Mouse (Mus musculus): ENCODE measurements around the gene Zmym4.

The Zmym4 gene

GRCm38 (mm10) chr4:126943421-126943820 is 24.5 kb downstream of the Zmym4 start:
- DNase-seq (ENCODE audit: extremely low spot score, low spot score) = no peak

- no peak for DNase-seq (ENCODE audit: extremely low spot score, low spot score)
Measured at GRCm38 (mm10) chr4:126942846-126943245, 25.1 kb downstream of the Zmym4 start.

GRCm38 (mm10) chr4:126927701-126928100 is 40.2 kb downstream of the Zmym4 start:
- DNase-seq (ENCODE audit: extremely low spot score, low spot score) = no peak

- no peak for DNase-seq (ENCODE audit: extremely low spot score, low spot score)
Measured at GRCm38 (mm10) chr4:126889879-126890278, 78.1 kb downstream of the Zmym4 start.

DNA sequence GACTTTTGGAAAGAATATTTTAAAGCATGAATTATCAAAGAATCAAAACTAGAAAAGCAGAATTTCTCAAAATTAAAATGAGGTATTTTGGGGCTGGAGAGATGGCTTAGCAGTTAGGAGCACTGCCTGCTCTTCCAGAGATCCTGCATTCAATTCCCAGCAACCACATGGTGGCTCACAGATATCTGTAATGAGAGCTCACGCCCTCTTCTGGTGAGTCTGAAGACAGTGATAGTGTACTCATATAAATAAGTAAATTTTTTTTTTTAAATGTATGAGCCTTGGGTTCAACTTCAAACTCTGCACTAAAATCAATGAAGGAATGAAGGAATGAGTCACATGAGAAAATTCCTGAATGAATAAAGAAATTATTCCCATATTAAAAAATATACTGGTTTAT is 82.0 kb downstream of the Zmym4 start:
- no peak for DNase-seq (ENCODE audit: extremely low spot score, low spot score)

- DNase-seq (ENCODE audit: extremely low spot score, low spot score) = no peak
Measured at GRCm38 (mm10) chr4:126883602-126884001, 84.3 kb downstream of the Zmym4 start.

DNA sequence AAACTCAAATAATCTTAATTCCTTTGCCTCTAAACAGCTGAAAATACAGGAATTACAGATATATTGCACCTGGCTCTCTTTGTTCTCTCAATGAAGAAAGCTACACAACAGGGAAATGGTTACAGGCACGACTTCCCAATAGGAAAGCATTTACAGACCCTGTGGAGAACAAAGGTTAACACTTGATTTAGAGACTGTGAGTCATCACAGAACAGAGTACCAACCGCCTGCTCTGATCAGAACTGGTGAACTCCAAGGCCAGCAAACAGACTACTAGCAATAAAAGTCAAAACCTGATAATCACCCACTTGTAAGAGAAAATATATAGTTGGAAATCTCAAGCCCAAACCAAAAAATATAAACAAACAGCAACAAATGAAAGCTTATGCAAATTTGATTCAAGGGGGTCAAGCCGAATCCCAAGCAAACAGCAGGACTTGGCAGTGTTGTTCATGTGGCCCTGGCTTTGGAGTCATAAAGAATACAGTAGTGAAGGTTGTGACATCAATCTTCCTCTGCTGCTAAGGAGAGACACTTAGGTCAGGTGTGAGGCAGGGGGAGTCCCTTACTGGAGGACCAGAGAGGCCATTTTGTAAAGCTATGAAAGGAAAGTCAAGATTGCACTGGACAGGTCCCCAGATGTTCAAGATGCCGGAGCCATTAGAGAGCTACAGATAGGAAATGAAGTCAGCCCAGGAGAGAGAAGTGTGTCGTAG is 88.2 kb downstream of the Zmym4 start:
- no peak for DNase-seq (ENCODE audit: extremely low spot score, low spot score)

- DNase-seq (ENCODE audit: extremely low spot score, low spot score) = no peak
Measured at GRCm38 (mm10) chr4:126872717-126873116, 95.2 kb downstream of the Zmym4 start.

DNA sequence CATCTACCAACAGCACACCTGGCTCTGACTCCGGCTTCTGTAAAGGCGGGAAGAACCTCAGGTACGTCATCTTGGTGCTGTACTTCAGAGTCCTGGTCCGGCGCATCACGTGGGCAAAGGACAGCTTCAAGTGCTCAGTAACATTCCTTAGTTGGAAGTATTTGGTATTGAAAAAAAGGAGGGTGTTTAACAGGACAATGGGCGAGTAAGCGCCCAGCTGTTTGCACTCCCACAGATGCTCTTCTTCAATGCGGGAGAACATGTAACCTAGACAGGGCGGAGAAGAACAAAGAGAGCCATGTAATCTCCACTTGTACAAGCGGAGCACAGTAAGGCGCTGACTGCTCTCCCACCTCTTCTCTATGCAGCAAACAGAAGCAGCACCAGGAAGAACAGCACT is 99.2 kb downstream of the Zmym4 start:
- no peak for DNase-seq (ENCODE audit: extremely low spot score, low spot score)

GRCm38 (mm10) chr4:126861514-126862266 is 106.2 kb downstream of the Zmym4 start:
- DNase-seq (ENCODE audit: extremely low spot score, low spot score) = no peak

DNA sequence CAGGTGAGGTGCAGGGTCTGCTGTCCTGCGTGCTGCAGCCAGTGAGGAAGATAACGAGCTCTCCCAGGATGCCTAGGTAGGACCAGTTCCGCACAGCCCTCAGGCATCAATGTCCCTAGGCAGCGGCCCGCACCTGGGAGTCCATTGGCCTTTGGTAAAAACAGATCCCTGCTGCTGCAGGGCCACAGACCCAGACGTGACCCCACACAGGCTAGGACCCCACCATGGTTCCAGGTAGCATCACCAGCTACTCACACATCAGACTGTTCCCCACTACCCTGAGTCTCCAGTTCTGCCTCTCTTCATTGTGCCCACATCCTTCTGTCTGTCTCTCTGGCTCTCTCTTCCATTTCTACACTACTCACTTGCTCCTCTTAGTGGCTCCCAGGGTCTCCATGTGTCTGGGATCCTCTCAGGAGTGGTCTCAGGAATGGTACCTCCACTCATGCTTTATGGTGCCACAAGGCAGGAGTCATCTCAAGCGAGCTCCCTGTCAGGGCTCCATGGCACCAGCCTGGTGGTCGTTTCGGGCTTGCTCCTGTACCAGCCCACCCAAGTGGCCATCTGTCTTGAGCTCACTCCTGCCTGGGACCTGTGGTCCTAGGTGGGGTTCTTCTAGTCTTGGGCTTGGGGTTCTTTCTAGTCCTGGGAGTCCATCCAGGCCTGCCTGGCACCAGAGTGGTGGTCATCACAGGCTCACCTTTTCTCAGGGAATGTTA is 107.5 kb downstream of the Zmym4 start:
- no peak for DNase-seq (ENCODE audit: extremely low spot score, low spot score)

- DNase-seq (ENCODE audit: extremely low spot score, low spot score) = no peak
Measured at GRCm38 (mm10) chr4:126852971-126853370, 115.0 kb downstream of the Zmym4 start.

DNA sequence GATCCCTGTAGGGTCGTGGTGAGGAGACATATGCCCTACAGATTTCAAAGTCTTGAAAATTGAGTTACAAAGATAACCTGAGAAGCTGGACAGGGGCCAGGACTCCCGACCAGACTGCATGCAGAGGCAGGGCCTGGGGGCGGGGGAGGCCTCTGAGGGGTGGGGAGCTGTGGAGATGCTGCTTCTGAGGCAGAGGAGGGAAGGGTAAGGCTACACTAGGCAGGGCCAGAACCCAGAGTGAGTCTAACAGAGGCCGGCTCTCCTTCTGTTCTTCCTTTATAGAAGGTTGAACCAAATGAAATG is 117.2 kb downstream of the Zmym4 start:
- no peak for DNase-seq (ENCODE audit: extremely low spot score, low spot score)

DNA sequence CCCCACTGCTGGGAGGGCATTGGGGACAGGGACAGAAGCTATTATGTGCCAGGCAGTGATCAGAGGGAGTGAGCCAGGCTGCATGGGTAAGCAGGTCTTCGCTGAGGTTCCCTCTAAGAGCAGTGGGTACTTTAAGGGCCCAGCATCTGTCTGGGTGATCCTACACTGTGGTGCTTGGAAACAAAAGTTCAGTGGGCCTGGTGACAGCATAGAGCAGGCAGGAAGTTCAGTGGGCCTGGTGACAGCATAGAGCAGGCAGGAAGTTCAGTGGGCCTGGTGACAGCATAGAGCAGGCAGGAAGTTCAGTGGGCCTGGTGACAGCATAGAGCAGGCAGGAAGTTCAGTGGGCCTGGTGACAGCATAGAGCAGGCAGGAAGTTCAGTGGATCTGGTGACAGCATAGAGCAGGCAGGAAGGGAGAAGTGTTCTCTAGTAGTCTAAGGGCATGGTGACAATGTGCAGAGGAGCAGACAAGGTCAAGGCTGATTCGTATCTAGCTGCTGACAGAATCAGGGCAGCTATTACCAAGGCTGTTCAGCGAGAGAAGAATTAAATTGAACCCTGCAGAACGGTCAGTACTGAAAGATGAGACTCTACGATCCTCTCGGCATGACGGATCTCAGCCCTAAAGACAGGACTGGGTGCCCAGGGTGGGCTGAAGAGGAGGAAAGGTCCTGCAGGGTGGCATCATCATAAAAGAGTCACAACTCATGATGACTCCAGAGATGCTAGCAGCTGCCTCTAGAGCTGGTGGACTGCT is 117.7 kb downstream of the Zmym4 start:
- DNase-seq (ENCODE audit: extremely low spot score, low spot score) = no peak

GRCm38 (mm10) chr4:126846971-126847370 is 121.0 kb downstream of the Zmym4 start:
- DNase-seq (ENCODE audit: extremely low spot score, low spot score) = no peak

DNA sequence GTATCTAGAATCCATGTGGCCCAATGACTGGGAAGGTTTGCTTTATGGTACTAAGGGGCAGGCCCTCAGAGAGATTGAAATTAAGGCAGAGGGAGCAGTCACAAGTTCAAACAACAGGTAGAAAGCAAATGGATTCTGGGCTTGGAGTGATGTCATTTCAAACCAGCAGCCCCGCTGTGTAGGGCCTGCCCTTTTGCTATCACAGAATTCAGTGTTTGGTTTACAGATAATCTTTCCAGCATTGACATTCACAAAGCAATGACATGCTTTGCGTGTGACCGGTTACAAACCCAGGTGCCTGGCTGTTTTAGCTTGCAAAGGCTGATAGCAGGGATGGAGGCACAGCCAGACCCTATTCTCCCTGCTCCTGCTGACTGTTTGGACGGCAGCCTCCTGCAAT is 122.3 kb downstream of the Zmym4 start:
- no peak for DNase-seq (ENCODE audit: extremely low spot score, low spot score)

DNA sequence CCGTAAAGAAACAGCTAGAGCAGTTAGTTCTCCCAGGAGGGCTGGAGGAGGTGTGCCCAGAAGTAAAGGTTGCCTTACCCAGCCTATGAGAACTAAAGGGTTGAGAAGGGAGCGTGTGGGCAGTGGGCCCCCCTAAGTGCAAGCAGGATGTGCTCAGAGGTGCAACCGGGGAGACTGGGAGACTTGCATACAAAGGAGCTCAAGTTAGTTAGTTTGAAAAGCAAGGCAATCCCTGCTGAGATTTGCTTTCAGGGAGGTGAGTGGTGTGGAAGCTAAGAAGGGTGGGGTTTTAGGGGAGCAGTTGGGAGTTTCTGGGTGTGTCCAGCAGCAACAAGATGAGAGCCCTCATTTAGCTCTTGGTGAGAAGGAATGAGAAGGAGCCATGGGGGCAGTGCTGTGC is 125.0 kb downstream of the Zmym4 start:
- DNase-seq (ENCODE audit: extremely low spot score, low spot score) = no peak

DNA sequence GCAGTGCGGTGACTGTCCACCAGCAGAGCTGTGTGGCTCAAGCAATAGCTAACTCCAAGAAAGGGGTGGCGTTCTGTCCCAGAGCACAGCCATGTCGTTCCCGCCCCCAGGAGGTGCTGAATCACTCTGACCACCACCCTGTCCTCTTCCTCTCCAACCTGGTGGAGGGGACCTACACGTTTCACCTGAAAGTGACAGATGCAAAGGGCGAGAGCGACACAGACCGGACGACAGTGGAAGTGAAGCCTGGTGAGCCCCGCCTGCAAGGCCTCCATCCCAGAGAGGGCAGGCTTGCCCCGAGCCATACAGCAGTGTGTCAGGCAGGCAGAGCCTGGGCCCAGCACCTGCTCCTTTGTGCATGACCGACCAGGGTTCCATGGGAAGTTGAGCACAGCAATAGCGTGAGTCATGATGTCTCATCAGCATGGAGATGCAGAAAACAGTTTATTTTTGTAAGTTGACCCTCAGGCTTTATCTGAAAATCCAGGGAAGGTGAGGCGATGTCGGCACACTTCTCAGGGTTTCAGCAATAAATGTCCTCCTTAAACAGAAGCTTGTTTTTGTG is 126.9 kb downstream of the Zmym4 start:
- DNase-seq (ENCODE audit: extremely low spot score, low spot score) = no peak

DNA sequence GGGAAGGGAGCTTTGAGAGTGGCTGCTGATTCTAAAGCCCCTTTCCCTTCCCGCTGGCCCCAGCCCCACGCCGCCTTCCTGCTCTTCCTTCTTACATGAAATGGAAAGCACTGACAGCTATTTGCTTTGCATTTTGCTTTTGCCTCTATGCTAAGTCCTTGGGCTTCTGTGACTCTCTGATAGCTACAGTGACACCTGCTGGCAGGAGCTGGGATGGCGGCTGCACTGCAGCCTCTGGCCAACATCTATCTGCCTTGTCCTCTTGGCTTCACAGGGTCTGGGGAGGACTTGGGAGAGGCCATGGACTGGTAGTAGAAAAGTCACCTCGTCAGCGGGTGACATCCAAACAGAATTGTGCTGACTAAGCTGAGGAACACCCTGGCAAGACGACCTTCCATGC is 128.1 kb downstream of the Zmym4 start:
- peak; percentile 86 for DNase-seq (ENCODE audit: extremely low spot score, low spot score)

DNA sequence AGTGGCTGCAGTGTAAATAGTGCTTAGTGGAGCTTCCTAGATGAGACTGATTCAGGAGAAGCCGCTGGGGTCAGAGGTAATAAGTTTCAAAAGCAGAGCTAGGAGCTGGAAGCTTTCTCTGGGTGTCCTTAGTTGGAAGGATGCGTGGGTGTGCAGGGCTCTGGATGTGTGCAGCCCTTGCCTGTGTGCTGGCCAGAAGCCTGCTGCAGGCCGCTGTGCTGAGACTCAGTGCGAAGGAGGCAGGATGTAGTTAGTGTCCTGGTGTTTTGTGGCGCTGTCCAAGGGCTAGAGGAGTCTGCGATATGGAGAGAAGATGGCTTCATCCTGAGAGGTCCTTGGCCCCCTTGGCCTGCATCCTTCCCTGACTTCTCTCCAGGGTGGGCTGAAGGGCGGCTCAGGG is 129.1 kb downstream of the Zmym4 start:
- no peak for DNase-seq (ENCODE audit: extremely low spot score, low spot score)

DNA sequence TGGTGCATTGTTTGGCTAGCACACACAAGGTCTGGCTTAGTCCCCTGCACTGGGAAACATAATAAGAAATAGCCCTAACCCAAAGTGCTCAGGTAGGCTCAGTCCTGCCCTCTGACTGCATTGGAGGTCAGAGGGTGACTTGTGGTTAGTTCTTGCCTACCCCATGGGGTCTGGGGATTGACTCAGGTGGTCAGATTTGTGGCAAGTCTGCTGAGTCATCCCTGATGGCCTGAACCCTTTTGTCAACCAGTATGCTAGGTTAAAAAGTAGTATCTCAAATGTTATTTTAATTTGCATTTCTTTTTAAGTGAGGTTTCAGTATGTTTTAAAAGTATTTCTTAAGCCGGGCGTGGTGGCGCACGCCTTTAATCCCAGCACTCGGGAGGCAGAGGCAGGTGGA is 136.8 kb downstream of the Zmym4 start:
- DNase-seq (ENCODE audit: extremely low spot score, low spot score) = no peak

DNA sequence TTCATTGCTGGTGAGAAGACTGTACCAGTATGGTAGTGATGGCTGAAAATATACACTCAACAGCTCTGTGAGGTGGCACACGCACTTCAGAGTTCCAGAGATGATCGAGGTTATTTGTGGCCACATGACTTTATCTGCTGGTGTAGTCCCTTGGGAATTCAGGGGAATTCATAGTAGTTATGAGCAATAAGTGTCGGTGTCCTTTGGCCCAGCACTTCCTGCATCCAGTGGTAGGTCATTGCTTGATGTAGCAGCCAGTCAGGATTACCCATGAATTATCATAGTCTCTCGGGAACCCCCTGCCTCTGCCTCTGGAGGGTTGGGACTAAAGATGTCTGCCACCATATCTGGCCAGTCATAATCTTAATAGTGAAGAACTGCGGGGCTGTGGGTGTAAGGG is 144.0 kb downstream of the Zmym4 start:
- no peak for DNase-seq (ENCODE audit: extremely low spot score, low spot score)
